Mouse (Mus musculus) adrenal gland (tissue): Measurements from ENCODE around the gene Bcs1l.

Source experiments
- microRNA-seq, 2 experiments: library from miRNA; unstranded; fragments of <30 nt; microRNA quantifications; one replicate each; pipeline ENCODE4; 2019

Gene Bcs1l

Small RNA genes within 50 kb of the gene (microRNA-seq; reads per million reads assigned to microRNA genes)
- gene Gm25035, result 0 reads per million in 2 experiments
